ENCODE assay signal across 13 mouse cellular contexts in the genomic region with DNA sequence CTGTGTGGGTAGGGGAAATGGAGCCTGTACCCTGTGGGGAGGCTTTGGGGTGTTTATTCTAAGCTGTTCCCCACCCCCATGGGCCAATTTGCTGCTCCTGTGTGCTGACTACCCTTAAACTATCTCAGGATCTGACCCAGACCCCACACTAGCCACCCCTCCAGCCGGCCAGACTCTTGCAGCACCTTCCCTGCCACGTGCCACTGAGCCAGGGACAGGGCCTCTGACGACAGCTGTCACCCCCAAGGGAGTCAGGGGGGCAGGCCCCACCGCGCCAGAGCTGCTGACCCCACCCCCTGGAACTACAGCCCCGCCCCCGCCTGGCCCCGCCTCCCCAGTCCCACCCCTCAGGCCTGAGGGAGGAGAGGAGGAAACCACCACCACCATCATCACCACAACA. TPM values are rescaled to one million over a fixed set of nuclear protein-coding genes. Genes with fewer than 3 reads are reported as not detected.
A peak's percentile ranks its signal among the peaks of the same experiment; 100 is the strongest.
DNase-seq lines count a peak whose midpoint lies in the region; ATAC-seq lines count a peak whose summit lies in the region.
"Had no signal": no experiment of that assay in that cellular context is flagged by ENCODE, and none has a peak within 500 bp of the region (broad histone marks: within the 10 kb centered on the region; RNA-seq: fewer than 3 reads in every experiment).

No protein-coding gene starts in this region.

- H3K4me3 ChIP-seq in midbrain, embryonic 10.5 days: peak overlapping the region; percentile 66; the same call in 1 of the 2 replicates
- H3K4me3 ChIP-seq: heart, adult 2 months had no signal

- peaks cover 37% of the 10 kb centered on the region for H3K4me1 ChIP-seq in midbrain, embryonic 10.5 days

- peaks cover 54% of the 10 kb centered on the region for H3K27me3 ChIP-seq in midbrain, embryonic 10.5 days (ENCODE audit: low read depth, poor library complexity, severe bottlenecking)

- ATAC-seq in CD4-positive, CD25-positive, alpha-beta regulatory T cell, adult 4 months: no peak

- H3K27ac ChIP-seq in midbrain, embryonic 10.5 days (replicated peaks): no peak overlapping the region
- H3K27ac ChIP-seq: embryonic facial prominence, embryonic 10.5 days; heart, adult 2 months had no signal

- H3K9me3 ChIP-seq in midbrain, embryonic 10.5 days (replicated peaks): no peaks in the 10 kb centered on the region
- H3K9me3 ChIP-seq: embryonic facial prominence, embryonic 10.5 days had no signal

- DNase-seq in CD4-positive, CD25-positive, alpha-beta regulatory T cell, adult 2 months (ENCODE audit: low read depth, low spot score): peak; percentile 10
- peak; percentile 19 for DNase-seq in thymus, postnatal 14 days
- DNase-seq in thymus, postnatal 10 days (ENCODE audit: low spot score in 2 of 2): no peak
- DNase-seq in midbrain, embryonic 10.5 days (ENCODE audit: low spot score): no peak
- peak; percentile 9 for DNase-seq in retina, embryonic 14.5 days (ENCODE audit: low spot score)
- no peak for DNase-seq in heart, adult 8-10 months (ENCODE audit: low spot score)
- DNase-seq in spleen, postnatal 36 days (ENCODE audit: low spot score in 2 of 2): no peak
- DNase-seq: heart, adult 2 months; heart, postnatal 36 days; liver; lung, postnatal 14 days had no signal

- 0% methylated on average over 8 of the region's 8 CpGs for WGBS in midbrain, embryonic 10.5 days

- H3K36me3 ChIP-seq in midbrain, embryonic 10.5 days: no peaks in the 10 kb centered on the region
- H3K36me3 ChIP-seq: embryonic facial prominence, embryonic 10.5 days had no signal

RNA-seq across cellular contexts. Expression of a gene that starts 2.3 kb away (rescaled TPM):
- polyA plus RNA-seq in CD4-positive, CD25-positive, alpha-beta regulatory T cell, adult 4 months (2017; shearing (Covaris generic)): 1 to 10 TPM; 1.5 to 1.8 TPM
- 2.0 and 4.6 TPM in 2 replicates for polyA plus RNA-seq in midbrain, embryonic 10.5 days (2016; fragmentation: Nextera tagmentation; extraction: Ambion mirVana)
- 1 to 10 TPM; 2.6 to 7.2 (median 6.4) TPM for total RNA-seq in heart, adult 8-10 months (2022)

RNA-seq across cellular contexts. Expression of a gene that starts 3.3 kb away (rescaled TPM):
- polyA plus RNA-seq in CD4-positive, CD25-positive, alpha-beta regulatory T cell, adult 4 months (2017; shearing (Covaris generic)): under 1 TPM; 0.48 to 0.51 TPM
- 0.25 and 0.76 TPM in 2 replicates for polyA plus RNA-seq in midbrain, embryonic 10.5 days (2016; fragmentation: Nextera tagmentation; extraction: Ambion mirVana)
- total RNA-seq in heart, adult 8-10 months (2022): under 1 TPM in 1 of 4 experiments, not detected in 3; 0.19 TPM
- total RNA-seq: heart, adult 2 months; heart, postnatal 36 days had no signal

RNA-seq across cellular contexts. Expression of a gene that starts 23.1 kb away (rescaled TPM):
- 100 to 1,000 TPM; 121 to 152 TPM for polyA plus RNA-seq in CD4-positive, CD25-positive, alpha-beta regulatory T cell, adult 4 months (2017; shearing (Covaris generic))
- polyA plus RNA-seq in midbrain, embryonic 10.5 days (2016; fragmentation: Nextera tagmentation; extraction: Ambion mirVana): 89.2 and 99.8 TPM in 2 replicates
- 10 to 100 TPM; 45.9 to 53.7 (median 50.7) TPM for total RNA-seq in heart, adult 8-10 months (2022)

RNA-seq across cellular contexts. Expression of a gene that starts 23.3 kb away (rescaled TPM):
- 1 to 10 TPM in 1 of 2 experiments, under 1 TPM in 1; 0.32 to 1.1 TPM for polyA plus RNA-seq in CD4-positive, CD25-positive, alpha-beta regulatory T cell, adult 4 months (2017; shearing (Covaris generic))
- polyA plus RNA-seq in midbrain, embryonic 10.5 days (2016; fragmentation: Nextera tagmentation; extraction: Ambion mirVana): 0.51 and 1.0 TPM in 2 replicates
- under 1 TPM in 3 of 4 experiments, not detected in 1; 0.37 to 0.60 (median 0.43) TPM for total RNA-seq in heart, adult 8-10 months (2022)

RNA-seq across cellular contexts. Expression of a gene that starts 24.0 kb away (rescaled TPM):
- polyA plus RNA-seq in CD4-positive, CD25-positive, alpha-beta regulatory T cell, adult 4 months (2017; shearing (Covaris generic)): 1 to 10 TPM; 5.5 to 8.9 TPM
- polyA plus RNA-seq in midbrain, embryonic 10.5 days (2016; fragmentation: Nextera tagmentation; extraction: Ambion mirVana): 20.8 and 26.1 TPM in 2 replicates
- total RNA-seq in heart, adult 8-10 months (2022): 1 to 10 TPM; 6.6 to 9.3 (median 7.3) TPM

Comparison
In these comparisons a context has a peak if more than half of its experiments do, and no peak if none do; other contexts are left out.
1. DNase-seq: peak in CD4-positive, CD25-positive, alpha-beta regulatory T cell, adult 2 months (single experiment), thymus, postnatal 14 days (single experiment) and retina, embryonic 14.5 days (single experiment); none in thymus, postnatal 10 days (0 of 2), midbrain, embryonic 10.5 days (single experiment), heart, adult 8-10 months (single experiment) and spleen, postnatal 36 days (0 of 2).